Mouse (Mus musculus) C2C12 (cell line): Measurements from ENCODE around the gene Klf12. TPM values are rescaled to one million over a fixed set of nuclear protein-coding genes. Genes with fewer than 3 reads are reported as not detected.

Experiments used
- H3K27me3 ChIP-seq: one replicate; pipeline ENCODE4 v1.6.1; 2011; ENCODE audit not compliant: control insufficient read depth, insufficient read depth, insufficient read length
- H3K36me3 ChIP-seq: one replicate; pipeline ENCODE4 v1.6.1; 2011; ENCODE audit not compliant: control insufficient read depth, insufficient read depth
- H3K4me3 ChIP-seq: one replicate; pipeline ENCODE4 v1.5.1; 2011; ENCODE audit warnings: mild to moderate bottlenecking, control low read depth; ENCODE audit not compliant: poor library complexity, insufficient read depth, severe bottlenecking
- H3K79me2 ChIP-seq: one replicate; pipeline ENCODE4 v1.6.1; 2011; ENCODE audit not compliant: control insufficient read depth, insufficient read depth
- H3K79me3 ChIP-seq: one replicate; pipeline ENCODE4 v1.6.1; 2011; ENCODE audit warnings: low read depth, control low read depth
- H3ac ChIP-seq: one replicate; pipeline ENCODE3; 2011; ENCODE audit warnings: low read depth; ENCODE audit not compliant: control insufficient read depth, insufficient read length
- CEBPB ChIP-seq: IDR thresholded peaks from one replicate; pipeline ENCODE4 v1.6.1; 2011; ENCODE audit warnings: low read depth, mild to moderate bottlenecking, control low read depth, moderate library complexity
- CTCF ChIP-seq: IDR thresholded peaks from one replicate; pipeline ENCODE4 v1.5.1; 2011; ENCODE audit not compliant: control insufficient read depth, insufficient read depth, insufficient read length
- FOSL1 ChIP-seq: IDR thresholded peaks from one replicate; pipeline ENCODE4 v1.8.0; 2011; ENCODE audit warnings: mild to moderate bottlenecking, low read length; ENCODE audit not compliant: poor library complexity, insufficient read depth, severe bottlenecking
- MAX ChIP-seq: IDR thresholded peaks from one replicate; pipeline ENCODE4 v1.6.1; 2011; ENCODE audit warnings: mild to moderate bottlenecking, control low read depth
- MYOD1 ChIP-seq: IDR thresholded peaks from one replicate; pipeline ENCODE4 v1.6.1; 2011; ENCODE audit warnings: low read depth; ENCODE audit not compliant: control insufficient read depth, insufficient read length
- MYOG ChIP-seq: IDR thresholded peaks from one replicate; pipeline ENCODE4 v1.6.1; 2011; ENCODE audit not compliant: control insufficient read depth, insufficient read length; ENCODE audit errors: extremely low read depth
- USF1 ChIP-seq: IDR thresholded peaks from one replicate; pipeline ENCODE4 v1.6.1; 2011; ENCODE audit warnings: low read depth, mild to moderate bottlenecking, control low read depth, moderate library complexity
- polyA plus RNA-seq: library from polyadenylated mRNA; unstranded; fragments of >200 nt; fragmentation: generic; extraction: Trizol; gene quantifications from one replicate; pipeline ENCODE4 v1.2.1, GENCODE M21; 2012; ENCODE audit warnings: missing spikeins

Gene Klf12
- polyA plus RNA-seq, 1 experiment = 1.2 TPM

- TF ChIP-seq CEBPB = no peak
- TF ChIP-seq FOSL1 = no peak
- TF ChIP-seq MYOD1 = no peak
- no peak for TF ChIP-seq CTCF
- TF ChIP-seq USF1 = no peak
- no peak for TF ChIP-seq MAX
- no peak for TF ChIP-seq MYOG
- no peaks in the 10 kb centered on the region for H3K79me3 ChIP-seq
- H3K36me3 ChIP-seq = no peaks in the 10 kb centered on the region
- H3K4me3 ChIP-seq = no peak overlapping the region
- H3ac ChIP-seq = no peak overlapping the region
- H3K79me2 ChIP-seq = no peaks in the 10 kb centered on the region
- H3K27me3 ChIP-seq = no peaks in the 10 kb centered on the region
Measured at GRCm38 (mm10) chr14:100243046-100243445, 41.4 kb downstream of the Klf12 start.

- Histone ChIP-seq H3K79me3 (no peaks in the 10 kb centered on the region), H3ac (no peak overlapping the region), H3K36me3 (no peaks in the 10 kb centered on the region), H3K4me3 (no peak overlapping the region), H3K27me3 (no peaks in the 10 kb centered on the region), H3K79me2 (no peaks in the 10 kb centered on the region)
- TF ChIP-seq FOSL1 (no peak), USF1 (no peak), CEBPB (no peak), MYOG (no peak)
Measured at GRCm38 (mm10) chr14:100239874-100240273, 44.6 kb downstream of the Klf12 start.

- no peak overlapping the region for H3ac ChIP-seq
- TF ChIP-seq MYOD1 (no peak), MYOG (no peak), FOSL1 (no peak), CTCF (no peak), USF1 (no peak), CEBPB (no peak), MAX (no peak)
- H3K79me3 ChIP-seq = no peaks in the 10 kb centered on the region
- no peaks in the 10 kb centered on the region for H3K36me3 ChIP-seq
- H3K4me3 ChIP-seq = no peak overlapping the region
- no peaks in the 10 kb centered on the region for H3K27me3 ChIP-seq
- H3K79me2 ChIP-seq = no peaks in the 10 kb centered on the region
Measured at GRCm38 (mm10) chr14:100236757-100237156, 47.7 kb downstream of the Klf12 start.

GRCm38 (mm10) chr14:100235746-100236145, 48.7 kb downstream of the Klf12 start:
- no peak for TF ChIP-seq FOSL1
- TF ChIP-seq MAX = no peak
- TF ChIP-seq CTCF = no peak
- no peak for TF ChIP-seq USF1
- TF ChIP-seq MYOG = no peak
- TF ChIP-seq CEBPB = no peak
- TF ChIP-seq MYOD1 = no peak
- H3K36me3 ChIP-seq = no peaks in the 10 kb centered on the region
- no peaks in the 10 kb centered on the region for H3K79me3 ChIP-seq
- no peaks in the 10 kb centered on the region for H3K79me2 ChIP-seq
- no peak overlapping the region for H3ac ChIP-seq
- H3K4me3 ChIP-seq = no peak overlapping the region
- no peaks in the 10 kb centered on the region for H3K27me3 ChIP-seq

GRCm38 (mm10) chr14:100231384-100231783, 53.1 kb downstream of the Klf12 start:
- Histone ChIP-seq H3K79me3 (no peaks in the 10 kb centered on the region), H3K27me3 (no peaks in the 10 kb centered on the region), H3K4me3 (no peak overlapping the region), H3ac (no peak overlapping the region), H3K36me3 (no peaks in the 10 kb centered on the region), H3K79me2 (no peaks in the 10 kb centered on the region)
- TF ChIP-seq USF1 = no peak

GRCm38 (mm10) chr14:100228120-100228519, 56.4 kb downstream of the Klf12 start:
- Histone ChIP-seq H3K36me3 (no peaks in the 10 kb centered on the region), H3K79me3 (no peaks in the 10 kb centered on the region), H3K79me2 (no peaks in the 10 kb centered on the region), H3K4me3 (no peak overlapping the region), H3ac (no peak overlapping the region), H3K27me3 (no peaks in the 10 kb centered on the region)
- no peak for TF ChIP-seq USF1
- no peak for TF ChIP-seq MYOG
- no peak for TF ChIP-seq CTCF
- no peak for TF ChIP-seq CEBPB
- no peak for TF ChIP-seq FOSL1
- TF ChIP-seq MYOD1 = no peak
- no peak for TF ChIP-seq MAX
